In genomic region chr3:28547965-28548730, GRCm38 (mm10) we compare ENCODE assay signal across 19 mouse cellular contexts.
DNase-seq lines count a peak whose midpoint lies in the region; ATAC-seq lines count a peak whose summit lies in the region.
"Had no signal": no experiment of that assay in that cellular context is flagged by ENCODE, and none has a peak within 500 bp of the region (broad histone marks: within the 10 kb centered on the region; RNA-seq: fewer than 3 reads in every experiment).

No protein-coding gene starts in this region.

- H3K4me1 ChIP-seq in heart, embryonic 11.5 days (ENCODE audit: control insufficient read depth, insufficient read depth, low read length) = peaks cover 5% of the 10 kb centered on the region; the same call in 1 of the 2 replicates
- H3K4me1 ChIP-seq in midbrain, embryonic 15.5 days = peaks cover 15% of the 10 kb centered on the region
- H3K4me1 ChIP-seq in midbrain, embryonic 11.5 days (ENCODE audit: control insufficient read depth, insufficient read depth, low read length) = no peaks in the 10 kb centered on the region
- H3K4me1 ChIP-seq in intestine, embryonic 16.5 days (ENCODE audit: control insufficient read depth, insufficient read depth, low read length) = peaks cover 15% of the 10 kb centered on the region
- peaks cover 30% of the 10 kb centered on the region for H3K4me1 ChIP-seq in neural tube, embryonic 15.5 days

- H3K4me2 ChIP-seq in heart, embryonic 11.5 days = no peak overlapping the region
- H3K4me2 ChIP-seq in midbrain, embryonic 15.5 days = no peak overlapping the region
- no peak overlapping the region for H3K4me2 ChIP-seq in midbrain, embryonic 11.5 days
- H3K4me2 ChIP-seq in intestine, embryonic 16.5 days (ENCODE audit: low read depth, low read length) = no peak overlapping the region
- H3K4me2 ChIP-seq in neural tube, embryonic 15.5 days = no peak overlapping the region
- H3K4me2 ChIP-seq: midbrain, embryonic 12.5 days had no signal

- 40% methylated on average over 10 of the region's 10 CpGs for WGBS in heart, embryonic 11.5 days (ENCODE audit: insufficient replicate concordance)
- WGBS in midbrain, embryonic 15.5 days = 51% methylated on average over 10 of the region's 10 CpGs
- 72% methylated on average over 10 of the region's 10 CpGs for WGBS in midbrain, embryonic 11.5 days
- WGBS in intestine, embryonic 16.5 days = 38% methylated on average over 10 of the region's 10 CpGs
- WGBS in neural tube, embryonic 15.5 days = 39% methylated on average over 10 of the region's 10 CpGs

- H3K9ac ChIP-seq in heart, embryonic 11.5 days (ENCODE audit: low read depth, low read length) = no peak overlapping the region
- H3K9ac ChIP-seq in midbrain, embryonic 15.5 days = no peak overlapping the region
- H3K9ac ChIP-seq in midbrain, embryonic 11.5 days (ENCODE audit: low read length) = no peak overlapping the region
- no peak overlapping the region for H3K9ac ChIP-seq in intestine, embryonic 16.5 days (ENCODE audit: low read depth, low read length)
- H3K9ac ChIP-seq in neural tube, embryonic 15.5 days (replicated peaks) = no peak overlapping the region
- H3K9ac ChIP-seq: midbrain, embryonic 12.5 days had no signal

- ATAC-seq in heart, embryonic 11.5 days (replicated peaks; ENCODE audit: insufficient number of reproducible peaks, low FRiP score, low TSS enrichment) = no peak; the same call in 1 of the 2 replicates
- no peak for ATAC-seq in midbrain, embryonic 15.5 days (replicated peaks)
- ATAC-seq in midbrain, embryonic 11.5 days (ENCODE audit: low FRiP score) = no peak
- ATAC-seq in intestine, embryonic 16.5 days = peak; percentile 65
- 0 out of 2 replicates have a peak, but pooled peaks have one; percentile 13 for ATAC-seq in neural tube, embryonic 15.5 days (ENCODE audit: low FRiP score)
- ATAC-seq: CD4-positive, CD25-positive, alpha-beta regulatory T cell, adult 4 months; lung, postnatal 0 days had no signal

- H3K36me3 ChIP-seq in heart, embryonic 11.5 days (ENCODE audit: control insufficient read depth, insufficient read depth, low read length) = no peaks in the 10 kb centered on the region
- H3K36me3 ChIP-seq in midbrain, embryonic 15.5 days (replicated peaks) = no peaks in the 10 kb centered on the region
- no peaks in the 10 kb centered on the region for H3K36me3 ChIP-seq in midbrain, embryonic 11.5 days (ENCODE audit: control insufficient read depth, insufficient read depth, low read length)
- no peaks in the 10 kb centered on the region for H3K36me3 ChIP-seq in intestine, embryonic 16.5 days (ENCODE audit: control insufficient read depth, insufficient read depth, low read length)
- H3K36me3 ChIP-seq in neural tube, embryonic 15.5 days = no peaks in the 10 kb centered on the region
- H3K36me3 ChIP-seq: embryonic facial prominence, embryonic 10.5 days had no signal

- peaks cover 6% of the 10 kb centered on the region; the same call in 1 of the 2 replicates for H3K27me3 ChIP-seq in heart, embryonic 11.5 days (ENCODE audit: control insufficient read depth, insufficient read depth, low read length)
- H3K27me3 ChIP-seq in midbrain, embryonic 15.5 days (replicated peaks) = no peaks in the 10 kb centered on the region
- no peaks in the 10 kb centered on the region for H3K27me3 ChIP-seq in midbrain, embryonic 11.5 days (ENCODE audit: control insufficient read depth, insufficient read depth, low read length)
- H3K27me3 ChIP-seq in intestine, embryonic 16.5 days (replicated peaks; ENCODE audit: control insufficient read depth, insufficient read depth, low read length) = no peaks in the 10 kb centered on the region; the same call in 1 of the 2 replicates
- H3K27me3 ChIP-seq in neural tube, embryonic 15.5 days (replicated peaks) = no peaks in the 10 kb centered on the region
- H3K27me3 ChIP-seq: midbrain, embryonic 12.5 days had no signal

- peak; percentile 57 for DNase-seq in heart, adult 11 months
- no peak for DNase-seq in midbrain, embryonic 11.5 days (ENCODE audit: low spot score, missing footprints)
- DNase-seq in lung, postnatal 14 days = no peak
- DNase-seq in thymus, postnatal 0 days (ENCODE audit: low spot score) = no peak
- DNase-seq: adrenal gland, postnatal 25 days; cerebellum, adult 9-11 months; gastrocnemius, postnatal 25 days; heart, adult 2 months; heart, postnatal 36 days; kidney, adult 18-20 months; thymus, postnatal 25 days had no signal

- no peaks in the 10 kb centered on the region for H3K9me3 ChIP-seq in heart, embryonic 11.5 days (replicated peaks; ENCODE audit: control insufficient read depth, low read length)
- no peaks in the 10 kb centered on the region for H3K9me3 ChIP-seq in midbrain, embryonic 15.5 days
- no peaks in the 10 kb centered on the region for H3K9me3 ChIP-seq in midbrain, embryonic 11.5 days (ENCODE audit: control insufficient read depth, low read length)
- H3K9me3 ChIP-seq in intestine, embryonic 16.5 days (ENCODE audit: control insufficient read depth, low read length) = no peaks in the 10 kb centered on the region
- H3K9me3 ChIP-seq in neural tube, embryonic 15.5 days (replicated peaks) = no peaks in the 10 kb centered on the region
- H3K9me3 ChIP-seq: embryonic facial prominence, embryonic 10.5 days; midbrain, embryonic 12.5 days had no signal

- no peak overlapping the region for H3K4me3 ChIP-seq in heart, embryonic 11.5 days (ENCODE audit: low read depth, low read length)
- no peak overlapping the region for H3K4me3 ChIP-seq in midbrain, embryonic 15.5 days
- no peak overlapping the region for H3K4me3 ChIP-seq in midbrain, embryonic 11.5 days (ENCODE audit: low read depth, low read length)
- no peak overlapping the region for H3K4me3 ChIP-seq in intestine, embryonic 16.5 days (ENCODE audit: low read length)
- no peak overlapping the region for H3K4me3 ChIP-seq in neural tube, embryonic 15.5 days (replicated peaks)
- H3K4me3 ChIP-seq: embryonic facial prominence, embryonic 10.5 days; heart, adult 2 months; midbrain, embryonic 12.5 days had no signal

- no peak overlapping the region for H3K27ac ChIP-seq in heart, embryonic 11.5 days (ENCODE audit: low read depth, low read length)
- H3K27ac ChIP-seq in midbrain, embryonic 15.5 days = 0 out of 2 replicates have a peak overlapping the region, but pooled peaks have one; percentile 10
- H3K27ac ChIP-seq in midbrain, embryonic 11.5 days (ENCODE audit: low read depth, low read length) = no peak overlapping the region
- H3K27ac ChIP-seq in intestine, embryonic 16.5 days (ENCODE audit: low read length) = no peak overlapping the region
- no peak overlapping the region; the same call in 1 of the 2 replicates for H3K27ac ChIP-seq in neural tube, embryonic 15.5 days (replicated peaks)
- H3K27ac ChIP-seq: embryonic facial prominence, embryonic 10.5 days; heart, adult 2 months; midbrain, embryonic 12.5 days had no signal

Comparison
In these comparisons a context has a peak if more than half of its experiments do, and no peak if none do; other contexts are left out.
1. ATAC-seq: peak in intestine, embryonic 16.5 days (single experiment) and neural tube, embryonic 15.5 days (single experiment); none in heart, embryonic 11.5 days (single experiment), midbrain, embryonic 15.5 days (single experiment) and midbrain, embryonic 11.5 days (single experiment).